Mouse (Mus musculus): ENCODE results near the gene Oas1g. TPM values are rescaled to one million over a fixed set of nuclear protein-coding genes. Genes with fewer than 3 reads are reported as not detected.

Gene Oas1g
- polyA plus RNA-seq, 1 experiment: not detected

GRCm38 (mm10) chr5:120869436-120870015 lies 17.9 kb downstream of the Oas1g start:
- Histone ChIP-seq H3K4me1 (ENCODE audit: control insufficient read depth, insufficient read depth, low read length) (no peaks in the 10 kb centered on the region), H3K4me3 (ENCODE audit: insufficient read depth, low read depth, low read length) (no peak overlapping the region), H3K27ac (ENCODE audit: insufficient read depth, low read depth, low read length) (no peak overlapping the region)
- 83% methylated on average over 7 of the region's 7 CpGs for WGBS
- TF ChIP-seq CTCF (IDR thresholded peaks at IDR 0.05; ENCODE audit: insufficient read depth, low read depth, low read length) (no peak), POLR2A (IDR thresholded peaks at IDR 0.05; ENCODE audit: insufficient read depth, low read depth, low read length) (no peak)

GRCm38 (mm10) chr5:120865336-120865860 lies 22.0 kb downstream of the Oas1g start:
- Histone ChIP-seq H3K4me1 (ENCODE audit: control insufficient read depth, insufficient read depth, low read length) (no peaks in the 10 kb centered on the region), H3K27ac (ENCODE audit: insufficient read depth, low read depth, low read length) (no peak overlapping the region), H3K4me3 (ENCODE audit: insufficient read depth, low read depth, low read length) (no peak overlapping the region)
- no peak for TF ChIP-seq CTCF (IDR thresholded peaks at IDR 0.05; ENCODE audit: insufficient read depth, low read depth, low read length)
- no peak for TF ChIP-seq POLR2A (IDR thresholded peaks at IDR 0.05; ENCODE audit: insufficient read depth, low read depth, low read length)
- 68% methylated on average over 3 of the region's 3 CpGs for WGBS

GRCm38 (mm10) chr5:120861121-120861520 lies 26.3 kb downstream of the Oas1g start, which contains the start of gene Oas1h:
Gene Oas1h (plus strand): TSS chr5:120861421.
- TF ChIP-seq POLR2A (IDR thresholded peaks at IDR 0.05; ENCODE audit: insufficient read depth, low read depth, low read length) (no peak), CTCF (IDR thresholded peaks at IDR 0.05; ENCODE audit: insufficient read depth, low read depth, low read length) (no peak)
- no peak within 1 kb of the TSS for H3K27ac ChIP-seq (ENCODE audit: insufficient read depth, low read depth, low read length)
- no peaks in the 10 kb centered on the region for H3K4me1 ChIP-seq (ENCODE audit: control insufficient read depth, insufficient read depth, low read length)
- 48% methylated on average over 4 of the region's 4 CpGs for WGBS
- no peak within 1 kb of the TSS for H3K4me3 ChIP-seq (ENCODE audit: insufficient read depth, low read depth, low read length)

- H3K27ac ChIP-seq (ENCODE audit: insufficient read depth, low read depth, low read length): no peak overlapping the region
- no peaks in the 10 kb centered on the region for H3K4me1 ChIP-seq (ENCODE audit: control insufficient read depth, insufficient read depth, low read length)
- TF ChIP-seq POLR2A (IDR thresholded peaks at IDR 0.05; ENCODE audit: insufficient read depth, low read depth, low read length) (no peak), CTCF (IDR thresholded peaks at IDR 0.05; ENCODE audit: insufficient read depth, low read depth, low read length) (no peak)
- WGBS: 88% methylated on average over 2 of the region's 2 CpGs
- no peak overlapping the region for H3K4me3 ChIP-seq (ENCODE audit: insufficient read depth, low read depth, low read length)
Observed at GRCm38 (mm10) chr5:120859241-120859640, 28.2 kb downstream of the Oas1g start.

- Histone ChIP-seq H3K4me3 (ENCODE audit: insufficient read depth, low read depth, low read length) (no peak overlapping the region), H3K27ac (ENCODE audit: insufficient read depth, low read depth, low read length) (no peak overlapping the region), H3K4me1 (ENCODE audit: control insufficient read depth, insufficient read depth, low read length) (no peaks in the 10 kb centered on the region)
- WGBS: 57% methylated on average over 3 of the region's 3 CpGs
- TF ChIP-seq POLR2A (IDR thresholded peaks at IDR 0.05; ENCODE audit: insufficient read depth, low read depth, low read length) (no peak), CTCF (IDR thresholded peaks at IDR 0.05; ENCODE audit: insufficient read depth, low read depth, low read length) (no peak)
Observed at GRCm38 (mm10) chr5:120849601-120850136, 37.7 kb downstream of the Oas1g start.

GRCm38 (mm10) chr5:120847067-120847466 lies 40.3 kb downstream of the Oas1g start, which contains the start of gene Oas1f:
Gene Oas1f (plus strand): TSS chr5:120847367.
- Histone ChIP-seq H3K27ac (ENCODE audit: insufficient read depth, low read depth, low read length) (no peak within 1 kb of the TSS), H3K4me1 (ENCODE audit: control insufficient read depth, insufficient read depth, low read length) (no peaks in the 10 kb centered on the region), H3K4me3 (ENCODE audit: insufficient read depth, low read depth, low read length) (no peak within 1 kb of the TSS)
- TF ChIP-seq POLR2A (IDR thresholded peaks at IDR 0.05; ENCODE audit: insufficient read depth, low read depth, low read length): no peak
- TF ChIP-seq CTCF (IDR thresholded peaks at IDR 0.05; ENCODE audit: insufficient read depth, low read depth, low read length): no peak
- WGBS: 91% methylated on average over 4 of the region's 4 CpGs

- H3K4me3 ChIP-seq (ENCODE audit: insufficient read depth, low read depth, low read length): no peak overlapping the region
- 61% methylated on average over 3 of the region's 3 CpGs for WGBS
- H3K4me1 ChIP-seq (ENCODE audit: control insufficient read depth, insufficient read depth, low read length): no peaks in the 10 kb centered on the region
- TF ChIP-seq CTCF (IDR thresholded peaks at IDR 0.05; ENCODE audit: insufficient read depth, low read depth, low read length) (no peak), POLR2A (IDR thresholded peaks at IDR 0.05; ENCODE audit: insufficient read depth, low read depth, low read length) (no peak)
- H3K27ac ChIP-seq (ENCODE audit: insufficient read depth, low read depth, low read length): no peak overlapping the region
Observed at GRCm38 (mm10) chr5:120844713-120845112, 42.7 kb downstream of the Oas1g start.

GRCm38 (mm10) chr5:120836731-120837585 lies 50.5 kb downstream of the Oas1g start:
- H3K4me1 ChIP-seq (ENCODE audit: control insufficient read depth, insufficient read depth, low read length): no peaks in the 10 kb centered on the region
- H3K27ac ChIP-seq (ENCODE audit: insufficient read depth, low read depth, low read length): no peak overlapping the region
- H3K4me3 ChIP-seq (ENCODE audit: insufficient read depth, low read depth, low read length): no peak overlapping the region
- TF ChIP-seq CTCF (IDR thresholded peaks at IDR 0.05; ENCODE audit: insufficient read depth, low read depth, low read length): 0 out of 2 replicates have a peak, but pooled peaks have one; percentile 13
- TF ChIP-seq POLR2A (IDR thresholded peaks at IDR 0.05; ENCODE audit: insufficient read depth, low read depth, low read length): no peak
- WGBS: 15% methylated on average over 8 of the region's 8 CpGs

Data from olfactory bulb, adult 2 months (tissue).